Mouse (Mus musculus) G1E (cell line): Measurements from ENCODE around the gene 2410004B18Rik.

Experiments used
- CTCF ChIP-seq: IDR thresholded peaks from 2 replicates; pipeline ENCODE4 v1.5.1; 2012; ENCODE audit warnings: low read depth, low read length, inconsistent platforms, mixed read lengths
- GATA1 ChIP-seq: IDR thresholded peaks from 2 replicates; pipeline ENCODE4 v1.6.1; 2012; ENCODE audit warnings: borderline replicate concordance, low read length, inconsistent platforms, mixed read lengths
- GATA2 ChIP-seq: IDR thresholded peaks from 2 replicates; pipeline ENCODE4 v1.6.1; 2012; ENCODE audit warnings: low read depth, low read length, inconsistent platforms, borderline replicate concordance
- POLR2AphosphoS5 ChIP-seq: IDR thresholded peaks from 2 replicates; pipeline ENCODE4 v1.6.1; 2012; ENCODE audit warnings: low read depth, low read length, inconsistent platforms; ENCODE audit not compliant: insufficient replicate concordance

DNA sequence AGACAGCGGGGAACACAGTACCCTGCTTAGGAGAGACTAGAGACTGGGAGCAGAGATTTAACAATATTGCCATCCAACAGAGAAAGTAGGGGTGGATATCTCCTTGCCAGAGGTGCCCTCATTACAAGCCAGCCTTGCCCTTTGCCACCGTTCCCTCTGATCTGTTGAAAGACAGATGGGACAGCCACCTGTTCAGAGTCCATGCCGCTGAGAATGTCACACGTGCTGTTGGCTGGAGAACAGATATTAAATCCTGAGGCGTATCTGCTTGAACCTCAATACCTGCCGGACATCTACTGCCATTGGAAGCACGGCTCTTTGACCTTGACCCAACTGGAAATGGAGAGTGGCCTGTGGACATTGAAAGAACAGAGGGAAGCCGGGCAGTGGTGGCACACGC is 31.2 kb upstream of the 2410004B18Rik start:
- no peak for TF ChIP-seq CTCF
- TF ChIP-seq GATA1, result no peak
- TF ChIP-seq GATA2, result no peak
- TF ChIP-seq POLR2AphosphoS5, result no peak
